Mouse (Mus musculus) gastrocnemius, postnatal 10 days (tissue): Measurements from ENCODE around the gene Mrln. TPM values are rescaled to one million over a fixed set of nuclear protein-coding genes. Genes with fewer than 3 reads are reported as not detected.
A peak's percentile ranks its signal among the peaks of the same experiment; 100 is the strongest.
"Not testable (repeated sequence)": the region's sequence is repeated elsewhere in the genome, so short reads cannot be mapped to it uniquely, and the experiment has no call there.

Experiments
- DNase-seq: peaks from one replicate; pipeline ENCODE4 v3.0.0; 2021; ENCODE audit warnings: mixed read lengths
- total RNA-seq, 2 experiments: library from RNA; stranded (reverse); gene quantifications; 2 replicates each; pipeline ENCODE4 v1.2.3; 2021

Mrln gene
- total RNA-seq, 2 experiments from 2014 or later = 153 to 155 TPM

DNA sequence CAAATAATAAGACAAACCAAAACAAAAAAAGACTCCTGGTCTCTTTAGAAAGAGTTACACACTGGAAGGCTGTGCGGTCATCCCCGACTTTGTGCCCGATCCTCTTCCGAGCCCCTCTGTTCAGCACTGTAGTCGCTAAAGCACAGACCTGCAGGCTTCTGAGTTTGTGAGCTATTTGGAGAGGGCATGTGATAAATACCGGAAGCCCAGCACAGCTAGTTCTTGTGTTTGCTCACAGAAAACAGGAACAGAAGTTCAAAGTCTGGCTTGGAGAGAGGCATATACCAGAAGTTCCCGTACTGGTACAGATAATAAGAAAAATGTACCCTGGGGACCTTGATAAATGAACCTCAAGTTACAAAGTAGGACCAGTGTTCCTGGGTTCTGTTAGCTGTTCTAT lies 9.2 kb upstream of the Mrln start:
- no peak for DNase-seq

DNA sequence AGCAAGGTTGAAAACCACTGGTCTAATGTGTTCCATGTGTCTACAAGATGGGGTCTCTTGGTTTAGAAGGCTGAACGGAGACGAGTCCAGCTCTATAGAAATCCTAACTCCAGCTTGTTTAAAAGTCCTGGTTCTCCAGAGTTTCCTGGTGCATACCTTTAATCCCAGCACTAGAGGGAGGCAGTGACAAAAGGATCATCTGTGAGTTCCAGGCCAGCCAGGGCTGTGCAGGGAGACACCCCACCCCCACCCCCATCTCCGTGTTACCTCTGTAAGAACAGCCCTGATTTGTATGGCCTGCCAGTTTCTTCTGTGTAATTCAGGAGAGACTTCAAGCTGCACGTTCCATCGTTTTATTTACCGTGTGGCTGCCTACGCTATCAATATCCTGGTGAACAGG lies 8.7 kb upstream of the Mrln start:
- DNase-seq = no peak

GRCm38 (mm10) chr10:70196666-70197065 lies 7.8 kb upstream of the Mrln start:
- DNase-seq = no peak

DNA sequence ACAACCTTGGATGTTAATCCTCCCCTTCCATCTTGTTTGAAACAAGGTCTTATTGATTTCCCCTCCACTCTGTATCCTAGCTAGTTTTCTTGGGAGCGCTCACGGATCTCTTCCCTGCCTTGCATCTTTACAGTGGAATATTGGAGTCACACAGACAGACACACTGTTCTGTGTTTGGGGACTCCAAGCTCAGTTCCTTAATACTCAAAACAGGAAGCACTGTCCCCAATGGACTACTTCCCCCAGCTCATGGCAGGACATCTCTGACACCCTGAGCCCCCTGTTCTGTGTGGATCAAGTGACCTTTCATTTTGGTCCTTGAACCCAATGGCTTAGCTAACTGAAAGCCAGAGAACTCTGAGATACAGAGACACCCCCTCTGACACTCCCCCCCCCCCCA lies 6.9 kb upstream of the Mrln start:
- DNase-seq = no peak

DNA sequence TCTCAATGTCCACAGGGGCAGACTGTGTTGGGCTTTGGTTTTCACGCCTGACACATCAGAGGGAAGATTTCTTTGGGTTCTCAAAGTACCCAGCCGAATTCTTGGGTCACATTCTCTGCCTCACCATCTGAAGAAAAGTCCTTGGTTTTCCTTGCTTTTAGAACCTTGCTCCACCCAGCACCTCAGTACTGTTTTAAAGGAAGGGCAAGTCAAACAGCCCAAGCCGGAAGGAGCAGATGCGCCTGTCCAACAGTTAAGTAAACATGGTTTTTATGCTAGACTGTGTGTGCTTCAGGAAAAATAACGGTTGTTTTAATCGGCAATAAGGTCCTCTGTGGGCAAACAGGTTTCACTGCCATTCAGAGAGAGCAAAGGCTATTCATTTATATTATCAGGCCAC lies 6.5 kb upstream of the Mrln start:
- no peak for DNase-seq

GRCm38 (mm10) chr10:70198951-70199463 lies 5.5 kb upstream of the Mrln start:
- no peak for DNase-seq

DNA sequence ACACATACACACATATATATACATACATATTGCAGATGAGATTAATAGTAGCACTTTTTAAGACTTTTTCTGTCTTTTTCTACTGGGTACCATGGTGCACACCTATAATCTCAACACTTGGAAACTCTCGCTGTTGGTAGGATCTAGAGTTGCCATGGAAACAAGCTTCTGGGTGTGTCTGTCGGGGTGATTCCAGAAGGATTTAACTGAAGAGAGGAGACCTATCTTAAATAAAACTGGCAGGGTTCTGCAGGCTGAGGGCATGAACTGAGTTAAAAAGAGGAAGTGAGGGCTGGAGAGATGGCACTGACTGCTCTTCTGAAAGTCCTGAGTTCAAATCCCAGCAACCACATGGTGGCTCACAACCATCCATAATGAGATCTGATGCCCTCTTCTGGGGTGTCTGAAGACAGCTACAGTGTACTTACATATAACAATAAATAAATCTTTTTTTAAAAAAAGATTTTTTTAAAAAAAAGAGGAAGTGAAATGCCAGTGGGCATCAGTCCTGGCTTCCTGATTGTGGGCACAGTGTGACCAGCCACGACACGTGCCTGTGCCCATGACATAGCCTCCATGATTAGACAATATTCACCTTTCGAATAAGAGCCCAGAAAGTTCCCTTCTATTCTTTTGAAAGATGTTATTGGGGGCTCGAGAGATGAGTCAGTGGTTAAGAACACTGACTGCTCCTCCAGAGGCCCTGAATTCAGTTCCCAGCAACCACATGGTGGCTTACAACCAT lies 4.8 kb upstream of the Mrln start:
- DNase-seq = no peak

DNA sequence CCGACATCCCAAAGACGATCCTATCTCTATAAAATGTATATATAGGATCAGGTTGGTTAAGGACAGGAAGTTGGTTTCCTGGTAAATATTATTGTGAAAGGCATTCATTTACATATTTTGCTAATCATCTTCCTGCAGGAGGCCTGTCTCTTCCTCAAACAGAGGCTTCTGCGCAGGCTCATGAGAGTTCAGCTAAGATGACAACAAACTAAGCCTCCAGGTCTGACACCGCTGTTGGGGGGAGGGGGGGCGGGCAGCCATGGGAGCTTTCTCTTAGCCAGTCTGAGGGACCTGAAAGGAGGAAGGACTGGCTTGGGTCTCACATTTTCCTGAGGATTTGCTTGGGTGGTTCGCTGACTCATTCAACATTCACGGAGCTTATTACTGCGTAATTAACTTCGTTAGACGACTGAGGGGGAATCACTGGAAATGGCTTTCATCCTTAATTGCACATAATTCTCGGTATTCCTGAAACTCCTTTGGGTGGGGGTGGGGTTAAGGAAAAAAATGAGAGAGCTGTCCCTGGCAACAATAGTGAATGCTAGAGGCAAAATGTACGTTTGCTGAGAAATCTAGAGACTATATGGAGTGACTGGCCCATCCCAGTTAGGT lies 3.5 kb upstream of the Mrln start:
- DNase-seq = no peak

DNA sequence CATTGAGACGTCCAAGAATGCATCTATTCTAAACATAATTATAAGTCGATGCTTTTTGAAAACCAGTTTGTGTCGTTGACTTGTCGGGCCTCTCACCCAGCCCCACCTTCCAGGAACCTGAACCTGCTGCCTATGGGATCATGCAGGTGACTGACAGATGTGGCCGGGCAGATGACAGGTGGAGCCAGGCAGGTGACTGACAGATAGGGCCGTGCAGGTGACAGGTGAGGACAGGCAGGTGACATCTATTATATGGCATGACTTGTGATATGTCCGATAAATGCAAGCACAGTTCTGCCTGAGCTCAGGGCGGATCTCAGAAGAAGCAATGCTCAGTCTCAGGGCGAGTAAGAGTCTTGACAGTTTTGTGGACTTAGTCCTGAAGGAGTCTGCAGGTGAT lies 6.8 kb downstream of the Mrln start:
- no peak for DNase-seq

DNA sequence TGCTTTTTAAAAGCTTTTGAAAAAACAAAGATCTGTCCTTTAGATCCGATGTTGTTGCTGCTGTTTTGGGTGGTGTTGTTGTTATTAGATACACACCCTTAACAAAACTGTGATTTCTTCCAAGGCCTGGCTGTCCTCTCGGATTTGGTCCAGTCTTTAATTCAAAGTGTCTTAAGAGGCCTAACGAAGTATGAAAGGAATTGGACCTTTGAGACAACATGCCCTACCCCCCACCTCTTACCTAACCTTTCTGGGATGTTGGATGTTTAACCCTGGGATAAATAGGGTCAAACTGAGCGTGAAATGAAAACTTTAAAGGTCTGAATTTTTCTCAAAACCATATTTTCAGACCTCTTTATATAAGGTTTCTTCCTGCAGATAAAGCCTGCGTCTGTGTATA lies 16.5 kb downstream of the Mrln start:
- no peak for DNase-seq

DNA sequence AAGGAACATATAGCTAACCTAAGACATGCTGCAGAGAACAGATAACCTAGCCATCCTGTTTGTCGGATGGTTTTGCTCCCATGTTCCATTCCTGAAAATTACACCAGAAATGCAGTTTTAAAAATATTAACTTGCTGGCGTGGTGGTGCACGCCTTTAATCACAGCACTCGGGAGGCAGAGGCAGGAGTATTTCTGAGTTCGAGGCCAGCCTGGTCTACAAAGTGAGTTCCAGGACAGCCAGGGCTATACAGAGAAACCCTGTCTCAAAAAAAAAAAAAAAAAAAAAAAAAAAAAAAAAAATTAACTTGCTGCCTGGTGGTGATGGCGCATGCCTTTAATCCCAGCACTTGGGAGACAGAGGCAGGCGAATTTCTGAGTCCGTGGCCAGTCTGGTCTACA lies 17.8 kb downstream of the Mrln start:
- not testable (repeated sequence) for DNase-seq

DNA sequence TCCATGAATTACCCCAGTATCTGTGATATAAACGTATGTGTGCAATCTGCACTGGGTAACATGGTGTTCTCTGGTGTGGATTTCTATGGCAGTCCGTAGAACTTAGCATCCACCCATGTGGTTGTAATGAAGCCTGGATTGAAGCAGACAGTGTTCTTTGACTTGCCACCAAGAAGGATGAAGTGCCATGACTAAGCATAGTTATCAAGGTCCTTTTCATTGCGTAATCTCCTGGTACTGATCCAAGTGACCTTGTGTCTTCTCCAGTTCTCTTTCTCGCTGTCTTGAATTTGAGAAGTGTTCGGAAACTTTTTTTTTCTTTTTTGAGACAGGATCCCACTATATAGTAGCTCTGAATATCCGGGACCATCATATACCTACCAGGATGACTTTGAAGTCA lies 20.1 kb downstream of the Mrln start:
- no peak for DNase-seq

DNA sequence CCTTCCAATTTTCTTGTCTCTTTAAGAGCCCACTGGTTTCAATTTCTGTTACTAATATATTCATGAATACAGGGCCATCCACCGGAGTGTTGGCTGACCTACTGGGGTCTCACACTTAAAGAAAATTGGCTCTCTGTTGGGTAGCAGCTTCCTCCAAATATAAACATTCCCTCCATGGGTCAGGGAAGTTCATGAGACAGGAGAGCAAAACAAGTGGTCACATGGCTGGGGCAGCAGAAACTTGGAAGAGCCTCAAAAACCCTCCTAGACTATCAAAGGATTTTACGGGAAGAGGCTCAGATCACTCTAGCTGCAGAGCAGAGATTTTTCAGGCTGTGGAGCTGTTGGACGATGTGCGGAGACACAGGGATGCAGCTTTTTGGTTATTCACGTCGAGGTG lies 21.3 kb downstream of the Mrln start:
- no peak for DNase-seq

- DNase-seq = no peak
Measured at GRCm38 (mm10) chr10:70226608-70227007, 22.1 kb downstream of the Mrln start.

- DNase-seq = peak; percentile 46
Measured at GRCm38 (mm10) chr10:70230352-70230751, 25.9 kb downstream of the Mrln start.

DNA sequence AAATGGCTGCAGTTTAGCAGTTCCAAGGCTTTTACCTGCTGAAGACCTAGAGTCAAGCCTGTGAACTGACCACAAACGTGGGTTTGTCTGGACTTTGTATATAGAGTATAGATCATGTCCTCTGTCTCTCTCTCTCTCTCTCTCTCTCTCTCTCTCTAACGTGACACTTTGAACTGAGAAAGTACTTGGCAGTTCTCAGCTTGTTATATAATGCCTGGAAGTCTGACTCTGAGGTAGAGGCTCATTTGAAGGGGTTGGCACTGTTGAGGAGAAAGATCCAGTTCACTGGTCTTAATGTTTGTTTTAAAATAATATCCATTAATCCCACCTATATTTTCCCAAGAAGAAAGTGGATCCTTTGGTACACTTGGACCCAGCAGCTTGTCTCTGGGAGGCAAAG lies 33.5 kb downstream of the Mrln start:
- no peak for DNase-seq

DNA sequence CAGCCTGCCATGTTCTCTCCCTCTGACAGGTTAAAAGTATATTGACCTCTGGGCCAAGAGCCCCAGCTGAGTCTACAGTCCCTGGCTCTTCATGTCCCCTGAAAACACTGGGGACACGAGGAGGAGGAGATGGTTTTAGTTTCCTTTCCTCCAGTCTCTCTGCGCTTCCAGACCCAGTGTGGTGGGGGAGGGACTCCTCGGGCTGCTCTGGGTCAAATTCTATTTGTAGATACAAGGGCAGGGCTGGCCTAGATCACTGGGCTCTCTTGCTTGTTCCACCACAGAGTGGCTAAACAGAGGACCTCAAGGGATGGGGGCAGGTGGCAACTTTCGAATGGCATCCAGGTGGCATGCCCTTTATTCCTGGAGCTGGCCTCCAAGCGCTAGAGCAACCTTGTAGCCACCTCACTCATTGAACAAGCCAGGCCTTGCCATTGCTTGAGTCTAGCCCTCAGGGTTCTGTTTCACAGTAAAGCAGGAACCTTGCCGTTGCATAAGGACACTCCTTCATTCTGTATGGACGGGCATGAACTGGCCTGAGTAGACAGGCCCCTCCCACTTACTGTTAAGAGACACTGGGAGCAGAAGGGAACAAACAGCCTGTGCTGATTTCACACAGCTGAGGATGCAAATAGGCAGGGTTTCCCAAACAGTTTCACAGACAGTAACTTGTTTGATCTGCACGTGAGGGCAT lies 38.4 kb downstream of the Mrln start:
- no peak for DNase-seq

GRCm38 (mm10) chr10:70244921-70245558 lies 40.6 kb downstream of the Mrln start, which contains the start of gene Slc16a9:
TSS of gene Slc16a9 (plus strand) at chr10:70245100.
- DNase-seq = peak; percentile 70

GRCm38 (mm10) chr10:70245559-70245945 lies 41.1 kb downstream of the Mrln start:
- DNase-seq = peak; percentile 37

GRCm38 (mm10) chr10:70246076-70246475 lies 41.6 kb downstream of the Mrln start:
- no peak for DNase-seq

DNA sequence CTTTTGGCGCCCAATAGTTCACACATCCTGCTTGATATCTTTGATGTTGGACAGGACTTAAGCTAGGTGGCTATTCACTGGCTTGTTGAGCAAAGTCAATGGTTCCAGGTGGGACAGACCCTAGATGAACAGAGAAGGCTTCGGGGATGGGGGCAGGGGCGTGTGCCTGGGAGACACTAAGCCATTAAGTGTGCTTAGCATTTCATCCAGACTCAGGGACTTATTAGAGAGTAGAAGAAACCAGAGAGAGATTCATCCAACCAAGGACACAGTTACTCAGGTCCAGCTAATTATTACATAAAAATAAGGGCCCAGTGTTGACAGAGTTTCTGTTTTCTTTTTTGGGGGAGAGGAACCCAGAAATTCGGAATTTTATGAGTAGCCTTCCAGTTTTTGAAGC lies 45.9 kb downstream of the Mrln start:
- DNase-seq = no peak

- no peak for DNase-seq
Measured at GRCm38 (mm10) chr10:70250766-70251165, 46.3 kb downstream of the Mrln start.

DNA sequence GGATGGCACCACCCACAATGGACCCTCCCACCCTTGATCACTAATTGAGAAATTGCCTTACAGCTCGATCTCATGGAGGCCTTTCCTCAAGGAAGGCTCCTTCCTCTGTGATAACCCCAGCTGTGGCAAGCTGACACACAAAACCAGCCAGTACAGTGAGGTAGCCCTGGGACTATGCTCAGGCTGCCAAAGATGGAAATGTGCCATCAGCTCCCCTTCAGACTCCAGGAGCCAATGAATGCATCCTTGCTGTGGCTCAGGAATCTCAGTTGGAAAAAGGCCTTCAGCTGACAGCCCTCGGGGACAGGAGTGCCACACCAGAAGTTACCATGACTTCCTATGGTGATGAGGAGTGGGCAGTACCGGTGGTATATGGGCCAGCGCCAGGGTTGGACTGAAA lies 50.2 kb downstream of the Mrln start:
- no peak for DNase-seq
